Mouse (Mus musculus) forebrain, embryonic 16.5 days (tissue): ENCODE measurements around the gene Tmem169. TPM values are rescaled to one million over a fixed set of nuclear protein-coding genes. Genes with fewer than 3 reads are reported as not detected.

Source experiments
- ATAC-seq: fragments of 200-750 bp; cut with Nextera tagmentation; 2 replicates; pipeline ENCODE4 v1.8.0; 2017; ENCODE audit warnings: mild to moderate bottlenecking, moderate library complexity
- H3K27ac ChIP-seq: fragments of 300-500 bp; sonication (generic); 2 replicates; pipeline ENCODE4 v1.5.1; 2014; ENCODE audit warnings: low read length, control low read depth
- H3K27me3 ChIP-seq: fragments of 300-500 bp; sonication (generic); replicated peaks from 2 replicates; pipeline ENCODE4 v1.6.1; 2014; ENCODE audit warnings: low read length; ENCODE audit not compliant: control insufficient read depth, insufficient read depth
- H3K36me3 ChIP-seq: fragments of 300-500 bp; sonication (generic); 2 replicates; pipeline ENCODE4 v1.6.1; 2014; ENCODE audit not compliant: control insufficient read depth, insufficient read depth
- H3K4me1 ChIP-seq: fragments of 300-500 bp; sonication (generic); replicated peaks from 2 replicates; pipeline ENCODE4 v1.6.1; 2014; ENCODE audit warnings: low read length; ENCODE audit not compliant: control insufficient read depth, insufficient read depth
- H3K4me2 ChIP-seq: fragments of 300-500 bp; sonication (generic); 2 replicates; pipeline ENCODE4 v1.6.1; 2014; ENCODE audit warnings: mild to moderate bottlenecking, low read length, control low read depth
- H3K4me3 ChIP-seq: fragments of 300-500 bp; sonication (generic); replicated peaks from 2 replicates; pipeline ENCODE4 v1.5.1; 2014; ENCODE audit warnings: mild to moderate bottlenecking, low read length, control low read depth
- H3K9ac ChIP-seq: fragments of 300-500 bp; sonication (generic); replicated peaks from 2 replicates; pipeline ENCODE4 v1.6.1; 2014; ENCODE audit warnings: low read depth, low read length, control low read depth
- H3K9me3 ChIP-seq: fragments of 300-500 bp; sonication (generic); 2 replicates; pipeline ENCODE4 v1.6.1; 2016; ENCODE audit warnings: low read length; ENCODE audit not compliant: control insufficient read depth
- WGBS: fragments of 180-500 bp; shearing (Covaris S2); extraction: QIAGEN DNeasy Blood & Tissue Kit; methylation state at CpG from one replicate; pipeline ENCODE4 v1.1.7; 2014; 5-methylcytosine and 5-hydroxymethylcytosine counted together
- polyA plus RNA-seq: library from polyadenylated mRNA; unstranded; fragments of >200 nt; fragmentation: Nextera tagmentation; extraction: Ambion mirVana; gene quantifications from 2 replicates; pipeline ENCODE4 v1.2.1, GENCODE M21; 2015

Gene Tmem169
- polyA plus RNA-seq, 1 experiment from 2014 or later, result 39.8 TPM

- no peak for ATAC-seq
- 89% methylated on average over 8 of the region's 8 CpGs for WGBS
- no peaks in the 10 kb centered on the region for H3K27me3 ChIP-seq
- no peak overlapping the region for H3K9ac ChIP-seq
- no peaks in the 10 kb centered on the region for H3K9me3 ChIP-seq
- H3K4me3 ChIP-seq, result no peak overlapping the region
- peaks cover 11% of the 10 kb centered on the region for H3K36me3 ChIP-seq
- no peaks in the 10 kb centered on the region for H3K4me1 ChIP-seq
- H3K27ac ChIP-seq, result no peak overlapping the region
- no peak overlapping the region for H3K4me2 ChIP-seq
Measured at GRCm38 (mm10) chr1:72336780-72337179, 52.6 kb downstream of the Tmem169 start.

- no peak overlapping the region for H3K27ac ChIP-seq
- no peak overlapping the region for H3K4me3 ChIP-seq
- H3K4me1 ChIP-seq, result no peaks in the 10 kb centered on the region
- no peak overlapping the region for H3K4me2 ChIP-seq
- 93% methylated on average over 5 of the region's 5 CpGs for WGBS
- no peaks in the 10 kb centered on the region for H3K27me3 ChIP-seq
- H3K9me3 ChIP-seq, result no peaks in the 10 kb centered on the region
- ATAC-seq, result no peak
- peaks cover 13% of the 10 kb centered on the region for H3K36me3 ChIP-seq
- no peak overlapping the region for H3K9ac ChIP-seq
Measured at GRCm38 (mm10) chr1:72338341-72338740, 54.2 kb downstream of the Tmem169 start.

- Histone ChIP-seq H3K36me3 (peaks cover 8% of the 10 kb centered on the region), H3K27me3 (no peaks in the 10 kb centered on the region), H3K27ac (no peak overlapping the region), H3K9ac (no peak overlapping the region), H3K9me3 (no peaks in the 10 kb centered on the region), H3K4me3 (no peak overlapping the region), H3K4me2 (no peak overlapping the region), H3K4me1 (no peaks in the 10 kb centered on the region)
- ATAC-seq, result no peak
- WGBS, result 84% methylated on average over 6 of the region's 6 CpGs
Measured at GRCm38 (mm10) chr1:72347873-72348272, 63.7 kb downstream of the Tmem169 start.

Other genes with a start within 250 kb of the Tmem169 start
- gene Mreg, start 72.1 kb upstream of the Tmem169 start, polyA plus RNA-seq, result 0.96 and 1.0 TPM in 2 replicates
- gene Pecr, start 55 bp upstream of the Tmem169 start, polyA plus RNA-seq, result 9.7 and 11.2 TPM in 2 replicates
- 23.8 and 29.2 TPM in 2 replicates for gene Xrcc5, start 23.1 kb downstream of the Tmem169 start, polyA plus RNA-seq